Mouse (Mus musculus) testis, adult 10 weeks (tissue): Measurements from ENCODE around the gene Gm597. TPM values are rescaled to one million over a fixed set of nuclear protein-coding genes. Genes with fewer than 3 reads are reported as not detected.

ENCODE experiments used
- polyA plus RNA-seq: library from polyadenylated mRNA; stranded (reverse); fragments of 350-450 nt; fragmentation: Illumina TruSeq; extraction: RNeasy Lipid Tissue Mini Kit (QIAGEN cat#74804); gene quantifications from one replicate; pipeline ENCODE4 v1.2.3, GENCODE M21; 2014; ENCODE audit warnings: low read depth, low replicate concordance

Gene Gm597
- polyA plus RNA-seq = 55.1 TPM

GRCm38 (mm10) chr1:28780152-28780551 is at the start of gene Gm597:
Gene Gm597, minus strand, starts transcription at chr1:28780252.

